Mouse (Mus musculus): ENCODE data around the gene Prrg2.

Gene Prrg2

GRCm38 (mm10) chr7:45056972-45057348 is 5.5 kb downstream of the Prrg2 start:
- DNase-seq: no peak

GRCm38 (mm10) chr7:45056329-45056971 is 6.0 kb downstream of the Prrg2 start:
- no peak for DNase-seq

- DNase-seq: peak; percentile 87 to 98
Observed at GRCm38 (mm10) chr7:45053931-45054510, 8.5 kb downstream of the Prrg2 start.

DNA sequence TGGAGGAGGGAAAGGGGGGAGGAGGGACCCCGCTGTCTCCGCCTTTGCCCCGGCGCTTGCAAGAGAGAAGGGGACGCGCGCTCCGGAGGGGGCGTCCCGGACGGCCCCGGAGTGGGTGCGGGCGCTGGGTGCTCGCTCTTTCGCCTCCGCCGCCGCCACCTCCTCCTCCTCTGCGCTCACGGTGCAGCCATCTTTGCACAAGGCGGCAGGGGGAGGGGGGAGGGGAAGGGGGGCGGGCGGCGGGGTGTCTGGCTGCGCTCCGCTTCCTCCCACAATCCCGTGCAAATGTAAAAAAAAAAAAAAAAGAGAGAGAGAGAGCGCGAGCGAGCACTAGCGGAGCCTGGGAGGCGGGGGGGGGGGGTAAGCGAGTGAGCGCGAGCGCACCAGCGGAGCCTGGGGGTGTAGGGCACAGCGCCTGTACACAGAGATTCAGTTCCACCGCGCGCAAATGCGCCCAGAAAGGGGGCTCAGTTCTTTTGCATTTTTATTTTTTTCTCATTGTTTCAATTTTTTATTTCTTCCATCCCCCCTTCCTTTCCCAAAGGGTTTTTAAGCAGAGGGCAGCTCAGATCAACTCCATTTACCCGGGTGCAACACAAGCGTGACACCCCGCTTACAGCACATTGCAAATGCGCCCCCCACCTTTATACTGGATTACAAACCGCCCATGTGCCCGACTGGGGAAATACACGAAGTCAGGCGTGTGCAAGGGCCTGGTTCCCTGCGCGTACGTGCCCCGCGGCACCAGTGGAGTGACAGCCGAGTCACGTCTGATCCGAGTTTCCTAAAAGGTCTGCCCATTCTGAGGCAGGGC is 9.2 kb downstream of the Prrg2 start:
- DNase-seq: peak; percentile 64 to 78

DNA sequence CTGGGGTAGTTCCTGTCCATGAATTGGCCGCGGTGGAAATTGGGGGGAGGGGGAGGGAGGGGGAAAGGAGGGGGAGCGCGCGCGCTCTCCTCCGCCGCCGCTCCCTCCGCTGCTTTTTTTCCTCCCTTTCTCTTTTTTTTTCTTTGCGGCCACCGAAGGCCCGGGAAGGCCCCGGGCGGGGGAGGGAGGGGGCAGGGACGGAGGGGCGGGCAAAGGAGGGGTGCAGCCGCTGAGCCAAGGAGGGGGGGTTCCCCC is 9.7 kb downstream of the Prrg2 start, which contains the start of gene Prr12:
TSS of gene Prr12 (minus strand) at position 20 of the 255 bp plus-strand sequence.
- DNase-seq: no peak

GRCm38 (mm10) chr7:45052181-45052861 is 10.2 kb downstream of the Prrg2 start:
- DNase-seq: peak; percentile 43 to 62

GRCm38 (mm10) chr7:45051601-45051974 is 10.9 kb downstream of the Prrg2 start:
- DNase-seq: peak in 1 of 2 experiments; percentile 20

DNA sequence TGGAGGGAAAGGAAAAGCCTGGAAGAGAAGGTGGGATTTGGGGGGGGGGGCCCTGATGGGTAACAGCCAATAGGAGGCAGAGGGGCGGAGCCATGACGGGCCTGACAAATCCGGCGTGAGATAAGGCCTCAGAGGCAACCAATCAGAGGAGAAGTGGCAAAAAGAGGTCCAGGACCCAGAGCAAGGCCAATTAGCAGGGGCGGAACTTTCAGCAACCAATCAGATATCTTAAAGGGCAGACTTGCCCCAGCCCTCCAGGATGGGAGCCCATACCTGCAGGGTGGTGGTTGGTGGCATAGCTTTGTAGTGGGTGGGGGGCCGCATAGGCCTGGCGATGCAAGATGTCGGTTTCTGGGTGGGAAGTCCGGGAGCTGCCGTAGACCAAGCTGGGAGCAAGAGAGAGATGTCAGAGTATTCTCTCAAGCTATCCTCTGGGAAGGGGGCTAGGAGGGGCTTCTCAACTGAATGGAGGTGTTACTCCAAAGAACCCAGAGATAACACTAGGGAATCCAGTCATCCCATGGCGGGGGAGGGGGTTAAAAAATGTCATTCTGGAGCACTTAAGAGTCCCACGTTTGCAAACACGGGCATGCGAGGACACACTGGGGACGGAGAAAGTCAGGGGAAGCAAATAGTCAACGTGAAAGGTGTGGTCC is 11.4 kb downstream of the Prrg2 start:
- peak; percentile 73 to 84 for DNase-seq

DNA sequence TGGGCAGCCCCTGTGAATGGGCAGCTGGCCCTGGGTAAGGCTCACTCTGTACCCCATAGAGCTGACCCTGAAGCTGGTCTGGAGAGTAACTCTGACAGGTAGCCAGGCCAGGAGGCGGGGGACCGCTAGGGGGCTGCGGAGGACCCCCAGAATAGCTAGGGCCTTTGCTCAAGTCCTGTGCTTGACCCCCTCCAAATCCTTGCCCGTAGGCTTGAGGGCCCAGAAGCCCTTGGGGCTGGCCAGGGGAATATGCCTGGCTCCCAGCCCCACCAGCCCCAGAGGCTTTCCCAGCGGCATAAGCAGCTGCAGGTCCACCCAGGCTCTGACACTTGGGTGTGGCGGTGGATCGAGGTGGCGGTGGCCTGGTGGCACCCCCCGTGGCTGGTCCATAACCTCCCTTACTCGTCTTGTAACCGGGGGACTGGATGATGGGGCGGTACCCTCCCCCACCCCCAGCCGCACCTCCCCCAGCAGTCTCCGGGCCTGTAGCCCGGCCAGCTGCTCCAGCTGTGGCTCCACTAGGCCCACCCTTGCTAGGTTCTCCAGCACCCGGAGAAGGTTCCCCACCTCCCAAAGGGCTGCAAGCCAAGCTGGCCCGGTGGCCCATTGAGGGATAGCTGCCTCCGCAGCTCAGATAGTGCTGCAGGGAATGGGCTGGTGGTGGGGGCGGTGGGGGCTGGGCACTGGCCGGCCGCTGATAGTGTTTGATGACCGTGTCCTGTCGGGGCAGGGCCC is 13.4 kb downstream of the Prrg2 start:
- DNase-seq: no peak

GRCm38 (mm10) chr7:45048001-45048890 is 14.2 kb downstream of the Prrg2 start:
- peak in 1 of 2 experiments; percentile 40 for DNase-seq

- no peak for DNase-seq
Observed at GRCm38 (mm10) chr7:45047491-45047890, 15.0 kb downstream of the Prrg2 start.

DNA sequence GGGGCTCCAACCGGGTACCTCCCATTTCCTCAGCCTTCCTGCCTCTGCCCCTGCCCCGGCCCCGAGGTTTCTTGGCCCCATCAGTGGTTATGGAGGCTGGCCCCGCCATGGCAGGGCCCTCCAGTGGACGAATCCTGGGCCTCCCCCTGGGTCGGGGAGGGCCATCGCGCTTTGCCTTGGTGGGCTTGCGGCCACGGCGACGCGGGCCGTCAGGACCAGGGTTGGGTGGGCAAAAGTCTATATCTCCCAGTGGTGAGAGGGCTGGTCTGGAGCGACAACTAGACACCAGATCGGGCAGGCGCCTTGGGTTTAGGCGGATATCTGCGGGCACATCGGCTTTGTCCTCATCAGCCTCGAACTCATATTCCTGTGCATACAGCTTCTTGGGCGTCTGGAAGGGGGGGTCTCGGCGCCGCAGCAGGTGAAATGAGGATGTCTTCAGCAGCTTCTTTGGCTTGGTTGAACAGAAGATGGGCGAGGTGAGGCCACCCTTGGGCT is 15.6 kb downstream of the Prrg2 start:
- no peak for DNase-seq

- DNase-seq: no peak
Observed at GRCm38 (mm10) chr7:45045741-45046140, 16.7 kb downstream of the Prrg2 start.

GRCm38 (mm10) chr7:45043307-45043706 is 19.2 kb downstream of the Prrg2 start:
- no peak for DNase-seq

DNA sequence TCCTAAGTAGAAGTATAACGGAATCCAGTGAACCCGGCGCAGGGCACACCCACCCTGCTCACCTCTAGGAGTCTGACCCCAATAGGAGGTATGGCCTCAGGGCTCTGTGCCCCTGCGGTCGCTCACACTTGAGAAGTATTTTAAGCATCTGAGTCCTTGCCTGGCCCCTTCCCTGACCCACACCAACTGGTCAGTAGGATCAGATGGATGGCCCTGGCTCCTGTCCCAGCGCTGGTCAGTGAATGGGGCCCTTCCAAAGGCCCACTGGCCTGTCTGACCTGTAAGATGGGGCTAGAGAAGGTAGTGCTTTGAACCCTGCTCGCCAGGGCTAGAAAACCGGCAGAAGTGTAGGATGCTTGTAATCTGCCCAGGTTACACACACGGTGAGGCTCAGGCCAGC is 21.6 kb downstream of the Prrg2 start:
- DNase-seq: no peak

DNA sequence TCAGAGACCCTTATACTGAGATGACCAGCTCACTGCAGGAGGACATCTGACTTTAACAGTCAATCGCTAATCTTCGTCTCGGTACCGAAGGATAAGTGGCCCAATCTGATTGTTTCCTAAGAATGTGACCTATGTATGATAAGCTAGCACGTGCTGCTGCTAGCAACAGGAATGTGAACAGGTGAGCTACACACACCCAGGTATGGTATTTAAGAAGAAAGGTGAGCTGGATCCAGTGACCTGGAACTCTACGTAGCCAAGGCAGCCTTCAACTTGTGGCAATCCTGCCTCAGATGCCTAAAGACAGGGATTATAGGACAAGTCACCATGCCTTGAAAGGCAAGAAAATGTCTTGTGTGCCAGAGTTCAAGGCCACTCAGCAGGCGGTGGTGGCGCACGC is 24.1 kb downstream of the Prrg2 start:
- no peak for DNase-seq

DNA sequence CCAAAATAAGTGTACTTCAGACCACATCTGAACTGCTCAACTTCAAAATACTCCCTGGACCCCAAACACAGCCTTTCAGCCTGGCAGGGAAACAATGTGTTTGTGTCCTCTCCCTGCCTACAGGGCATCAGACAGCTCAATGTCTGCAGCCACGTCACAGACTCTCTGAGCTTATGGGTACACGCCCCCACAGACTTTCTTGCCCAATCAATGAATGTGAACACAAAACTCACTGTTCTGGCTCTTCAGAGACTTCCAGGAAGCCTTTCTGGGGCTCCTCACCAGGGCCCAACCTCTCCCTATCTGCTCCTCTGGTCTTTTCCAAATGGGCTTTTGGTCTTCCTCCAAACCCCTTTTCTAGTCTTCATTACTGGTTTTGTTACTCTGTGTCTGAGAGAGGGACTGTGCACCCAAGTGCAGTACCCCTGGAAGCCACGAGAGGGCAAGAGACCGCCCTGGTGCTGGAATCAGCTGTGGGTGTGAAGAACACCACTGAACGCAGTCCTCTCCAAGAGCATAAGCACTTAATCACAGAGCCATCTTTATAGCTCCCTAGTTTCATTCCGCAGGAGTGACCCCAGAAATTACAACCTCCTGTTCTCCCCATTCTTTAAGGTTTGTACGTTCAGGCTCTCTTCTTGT is 24.6 kb downstream of the Prrg2 start:
- peak; percentile 52 for DNase-seq

- DNase-seq: no peak
Observed at GRCm38 (mm10) chr7:45036702-45037101, 25.8 kb downstream of the Prrg2 start.

GRCm38 (mm10) chr7:45035631-45036030 is 26.8 kb downstream of the Prrg2 start:
- DNase-seq: no peak

DNA sequence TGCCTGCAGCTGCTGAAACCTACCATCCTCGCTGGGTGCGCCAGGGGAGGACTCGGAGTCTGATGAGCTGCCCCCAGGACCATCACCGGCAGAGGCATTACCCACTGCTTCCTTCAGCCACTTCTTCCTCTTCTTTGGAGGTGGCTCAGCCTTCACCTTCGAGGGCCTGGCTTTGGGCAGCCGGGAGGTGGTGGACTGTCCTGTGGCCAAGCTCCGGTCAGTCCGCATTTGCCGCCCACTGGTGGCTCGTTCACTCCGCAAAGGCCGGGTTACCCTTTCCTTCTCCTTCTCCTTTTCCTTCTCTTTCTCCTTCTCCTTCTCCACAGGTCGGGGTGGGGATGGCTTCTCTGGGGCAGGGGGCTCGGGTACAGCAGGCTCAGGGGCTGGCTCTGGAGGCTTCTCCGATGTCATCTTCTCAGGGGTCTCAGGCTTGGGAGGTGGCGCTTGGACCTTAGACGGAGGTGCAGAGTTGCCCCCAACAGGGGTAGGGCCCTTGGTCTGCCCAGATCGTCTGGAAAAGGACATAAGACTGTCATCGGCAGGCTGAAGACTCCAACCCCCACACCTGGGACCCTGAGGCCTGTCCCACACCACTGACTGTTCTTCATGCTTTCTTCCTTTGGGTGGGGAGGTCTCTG is 28.6 kb downstream of the Prrg2 start:
- no peak for DNase-seq

All from cerebellum, adult 18-20 months (tissue).